Mouse (Mus musculus): ENCODE data around the gene Gucy1b2.

The Gucy1b2 gene

GRCm38 (mm10) chr14:62443840-62444430 is 12.2 kb downstream of the Gucy1b2 start:
- DNase-seq (ENCODE audit: low spot score), result no peak

DNA sequence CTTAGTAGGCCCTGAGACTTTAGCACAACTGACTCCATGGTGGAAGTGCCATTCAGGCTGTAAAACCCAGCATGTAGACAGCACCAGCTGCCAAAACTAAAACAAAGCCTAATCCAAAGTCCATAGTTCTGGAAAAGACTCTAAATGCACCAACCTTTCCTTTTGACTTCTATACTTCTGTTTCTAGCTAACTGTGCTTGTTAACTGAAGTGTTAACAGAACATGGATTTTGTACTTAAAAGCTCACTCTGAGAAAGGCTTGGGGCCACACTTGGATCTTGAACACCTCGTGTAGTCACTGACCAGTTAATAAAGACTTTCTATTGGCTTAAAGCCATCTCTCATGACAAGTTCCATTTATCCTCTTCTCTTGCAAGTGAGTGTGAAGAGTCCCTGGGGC is 13.1 kb downstream of the Gucy1b2 start:
- no peak for DNase-seq (ENCODE audit: low spot score)

- DNase-seq (ENCODE audit: low spot score), result no peak
These were observed 16.1 kb downstream of the Gucy1b2 start for GRCm38 (mm10) chr14:62440036-62440435.

DNA sequence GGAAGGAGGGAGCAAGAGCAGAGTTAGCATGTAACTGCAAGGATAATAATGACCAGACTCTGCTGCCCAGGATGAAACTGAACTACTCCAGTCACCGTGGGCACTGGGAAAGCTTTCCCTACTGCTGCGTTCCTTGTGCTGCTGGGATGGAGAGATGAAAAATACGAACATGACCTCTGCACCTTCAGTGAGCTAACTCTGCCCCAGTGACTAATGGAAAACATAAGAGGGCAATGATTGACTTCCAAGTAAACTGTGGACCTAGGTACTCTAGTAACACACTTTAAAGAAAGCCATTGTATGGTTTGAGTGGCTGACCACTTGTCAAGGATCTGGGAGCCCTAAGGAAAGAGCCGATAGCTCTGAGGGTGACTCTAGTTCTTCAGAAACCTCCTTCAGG is 17.9 kb downstream of the Gucy1b2 start:
- DNase-seq (ENCODE audit: low spot score), result no peak

GRCm38 (mm10) chr14:62437806-62438205 is 18.3 kb downstream of the Gucy1b2 start:
- no peak for DNase-seq (ENCODE audit: low spot score)

DNA sequence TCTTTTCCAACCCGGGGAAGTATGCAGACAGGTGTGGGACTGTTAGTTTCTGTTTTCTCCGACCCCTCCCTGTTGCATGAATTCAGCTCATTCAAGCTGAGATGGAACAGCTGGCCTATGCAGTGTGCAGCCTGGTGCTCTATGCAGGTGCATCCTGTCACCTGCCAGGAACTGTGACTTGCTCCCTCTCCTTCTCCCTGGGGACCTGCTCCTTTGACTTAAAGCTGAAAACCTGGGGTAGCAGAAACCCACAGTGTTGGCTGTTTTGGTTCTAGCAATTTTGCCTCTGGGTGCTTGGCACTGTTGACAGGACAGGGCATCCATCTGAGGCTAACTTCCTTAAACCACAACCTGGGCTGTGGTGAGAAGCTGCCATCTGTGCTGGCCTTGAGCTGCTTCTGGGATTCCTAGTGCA is 30.8 kb downstream of the Gucy1b2 start:
- no peak for DNase-seq (ENCODE audit: low spot score)

- no peak for DNase-seq (ENCODE audit: low spot score)
These were observed 33.8 kb downstream of the Gucy1b2 start for GRCm38 (mm10) chr14:62422265-62422664.

GRCm38 (mm10) chr14:62417501-62417900 is 38.6 kb downstream of the Gucy1b2 start:
- no peak for DNase-seq (ENCODE audit: low spot score)

- no peak for DNase-seq (ENCODE audit: low spot score)
These were observed 39.4 kb downstream of the Gucy1b2 start for GRCm38 (mm10) chr14:62416742-62417134.

DNA sequence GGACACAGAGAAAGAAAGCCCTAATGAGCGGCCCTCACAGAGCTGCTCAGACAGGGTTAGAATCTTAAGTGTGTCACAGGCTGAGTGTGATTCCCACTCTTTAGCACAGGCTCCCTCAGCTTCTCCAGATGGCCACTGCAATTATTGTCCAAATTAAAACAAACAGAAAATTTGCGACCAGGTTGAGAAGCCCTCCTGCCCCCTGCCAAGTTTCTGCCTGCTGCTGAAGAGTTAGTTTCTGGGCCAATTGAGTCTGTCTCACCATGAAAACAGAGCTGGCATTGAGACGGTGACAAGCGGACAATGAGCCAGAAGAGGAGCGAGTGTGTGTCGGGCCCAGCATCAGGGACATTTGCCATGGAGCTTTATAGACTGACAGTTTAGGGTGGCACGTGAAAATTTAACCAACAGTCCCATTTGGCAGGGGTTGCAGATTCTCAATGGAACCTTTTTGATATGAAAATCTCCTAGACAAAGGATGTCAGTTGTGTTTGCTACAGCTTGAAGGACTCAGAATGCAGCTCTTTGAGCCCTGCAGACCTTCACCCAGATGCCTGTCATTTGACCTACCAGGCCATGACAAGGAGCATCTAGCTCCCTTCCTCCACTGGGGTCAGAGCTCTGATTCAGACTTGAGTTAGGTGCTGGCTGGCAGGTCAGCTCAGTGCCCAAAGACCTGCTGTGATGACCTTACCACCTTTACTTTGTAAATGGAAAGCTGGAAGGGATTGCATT is 39.9 kb downstream of the Gucy1b2 start:
- DNase-seq (ENCODE audit: low spot score), result no peak

GRCm38 (mm10) chr14:62395346-62395745 is 60.7 kb downstream of the Gucy1b2 start:
- no peak for DNase-seq (ENCODE audit: low spot score)

GRCm38 (mm10) chr14:62392754-62393153 is 63.3 kb downstream of the Gucy1b2 start:
- no peak for DNase-seq (ENCODE audit: low spot score)

DNA sequence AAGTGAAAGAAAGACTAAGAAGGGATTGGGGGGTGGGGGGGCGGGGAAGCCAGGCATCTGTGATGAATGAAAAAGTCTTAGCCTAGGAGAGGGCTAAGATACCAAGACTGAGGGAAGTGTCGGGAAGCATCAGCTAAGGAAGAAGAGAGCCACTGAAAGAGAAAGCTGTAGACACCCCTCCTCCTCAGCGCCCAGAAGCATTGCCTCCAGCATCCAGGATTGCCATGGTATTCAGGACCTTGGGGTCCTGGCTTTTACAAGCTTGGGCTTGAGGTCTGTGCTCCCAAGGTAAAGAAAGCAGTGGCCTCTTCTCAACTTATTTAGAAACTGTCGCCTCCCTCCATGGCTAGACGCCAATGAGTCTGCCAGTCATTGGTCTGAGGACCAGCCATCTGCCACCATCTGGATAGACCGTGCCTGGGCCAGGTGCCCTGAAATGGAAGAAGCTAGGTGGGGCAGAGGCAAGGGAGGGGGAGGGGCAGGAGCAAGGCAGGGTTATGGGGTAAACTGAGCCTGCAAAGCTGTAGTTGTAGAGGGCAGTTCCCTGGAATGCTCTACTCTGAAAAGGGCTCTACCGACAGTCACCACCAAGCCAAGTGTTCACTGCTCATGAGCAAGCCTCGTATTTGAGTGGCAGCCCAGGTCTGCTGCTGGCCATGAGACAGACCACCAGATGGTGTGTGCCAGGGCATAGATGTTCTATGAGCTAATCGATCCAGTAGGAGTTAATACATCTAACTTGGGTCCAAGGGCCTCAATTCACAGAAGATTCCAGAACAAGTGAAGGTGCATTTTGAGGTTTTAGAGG is 66.2 kb downstream of the Gucy1b2 start:
- no peak for DNase-seq (ENCODE audit: low spot score)

GRCm38 (mm10) chr14:62389064-62389728 is 66.9 kb downstream of the Gucy1b2 start:
- no peak for DNase-seq (ENCODE audit: low spot score)

- no peak for DNase-seq (ENCODE audit: low spot score)
These were observed 72.2 kb downstream of the Gucy1b2 start for GRCm38 (mm10) chr14:62383786-62384299.

DNA sequence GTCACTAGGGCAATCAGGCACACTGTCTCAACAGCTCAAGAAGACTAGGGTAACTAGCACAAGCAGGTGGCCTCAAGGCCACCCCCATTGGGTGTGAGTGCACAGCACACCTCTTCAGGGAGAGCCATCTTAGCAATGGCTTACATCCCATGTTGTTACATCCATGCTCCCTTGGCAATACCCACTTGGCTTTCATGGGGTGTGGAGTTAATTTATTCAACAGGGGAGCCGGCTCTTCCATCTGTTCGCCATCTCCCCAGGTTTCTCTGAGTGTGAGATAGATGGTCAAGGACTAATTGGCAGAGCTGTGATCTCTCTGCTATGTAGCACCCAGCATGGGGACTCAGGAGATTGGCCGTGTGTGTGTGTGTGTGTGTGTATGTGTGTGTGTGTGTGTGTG is 73.0 kb downstream of the Gucy1b2 start:
- no peak for DNase-seq (ENCODE audit: low spot score)

DNA sequence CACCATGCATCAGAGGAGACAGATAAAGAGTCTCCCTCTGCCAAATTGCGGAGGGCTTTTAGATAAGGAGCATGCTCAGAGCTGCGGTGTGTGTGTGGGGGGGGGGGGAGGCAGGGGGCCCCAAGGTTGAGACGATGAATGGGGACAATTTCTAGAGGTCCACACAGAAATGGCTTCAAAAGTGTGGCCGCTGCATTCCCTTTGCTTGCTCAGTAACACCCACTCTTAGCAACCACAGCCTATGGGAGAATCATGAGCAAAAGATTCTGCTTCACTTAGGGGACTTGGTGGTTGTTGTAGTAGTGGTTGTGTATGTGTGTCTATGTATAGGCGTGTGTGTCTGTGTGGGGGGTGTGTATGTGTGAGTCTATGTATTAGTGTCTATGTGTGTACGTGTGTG is 75.5 kb downstream of the Gucy1b2 start:
- no peak for DNase-seq (ENCODE audit: low spot score)

GRCm38 (mm10) chr14:62379391-62379790 is 76.7 kb downstream of the Gucy1b2 start:
- no peak for DNase-seq (ENCODE audit: low spot score)

GRCm38 (mm10) chr14:62376115-62376514 is 80.0 kb downstream of the Gucy1b2 start:
- DNase-seq (ENCODE audit: low spot score), result no peak

DNA sequence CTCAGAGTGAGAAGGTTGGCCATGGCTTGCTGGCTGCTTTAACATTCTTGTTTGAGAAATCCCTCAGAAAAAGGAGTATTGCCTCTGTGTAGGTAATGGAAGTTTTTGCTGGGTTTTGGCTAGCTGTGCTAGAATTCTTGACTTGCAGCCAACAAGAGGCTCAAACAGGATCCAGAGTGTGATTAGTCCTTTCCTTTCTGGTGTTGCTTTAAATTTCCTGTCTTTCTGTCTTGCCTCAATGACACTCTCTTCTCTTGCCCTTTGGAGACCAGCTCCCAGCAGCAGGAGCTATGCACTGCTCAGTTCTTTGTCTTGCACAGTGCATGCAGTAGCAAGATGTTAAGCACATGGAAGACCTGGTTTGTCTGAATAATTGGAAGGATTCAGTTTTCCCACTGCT is 80.4 kb downstream of the Gucy1b2 start:
- DNase-seq (ENCODE audit: low spot score), result no peak

- no peak for DNase-seq (ENCODE audit: low spot score)
These were observed 82.1 kb downstream of the Gucy1b2 start for GRCm38 (mm10) chr14:62374001-62374400.

DNA sequence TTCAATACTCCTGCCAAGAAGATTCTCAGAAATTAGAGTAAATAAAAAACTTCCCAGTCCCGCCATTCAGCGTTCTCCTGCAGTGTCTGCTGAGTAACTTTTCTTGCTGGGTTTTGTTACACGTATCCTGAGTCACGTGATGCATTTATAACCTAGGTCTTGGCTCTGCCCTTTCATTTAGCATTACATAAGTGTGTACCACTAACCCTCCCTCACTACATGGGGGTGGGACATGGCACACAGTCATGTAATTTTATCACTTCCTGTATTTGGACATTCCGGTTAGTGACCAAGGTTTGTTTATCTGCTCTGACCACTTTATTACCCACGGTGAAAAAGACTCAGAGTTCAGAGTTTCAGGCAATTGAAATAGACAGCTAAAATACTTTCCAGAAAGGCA is 85.3 kb downstream of the Gucy1b2 start:
- DNase-seq (ENCODE audit: low spot score), result no peak
